Mouse (Mus musculus) adrenal gland, postnatal 36 days (tissue): ENCODE data around the gene Srr. TPM values are rescaled to one million over a fixed set of nuclear protein-coding genes. Genes with fewer than 3 reads are reported as not detected.

Experiments used
- DNase-seq, 2 experiments: peaks; one replicate each; pipeline ENCODE4 v3.0.0; 2021; ENCODE audit warnings: mixed read lengths in 1 of 2
- long read RNA-seq, 2 experiments: library from polyadenylated mRNA; stranded (forward); transcript quantifications; one replicate each; pipeline ENCODE4 v2.0.0; 2021; ENCODE audit warnings: borderline sequencing depth in 2 of 2
- total RNA-seq, 2 experiments: library from RNA; stranded (reverse); gene quantifications; 2 replicates each; pipeline ENCODE4 v1.2.3; 2021

The Srr gene
- total RNA-seq = 10 to 100 TPM; 44.4 to 45.9 TPM
- long read RNA-seq, experiment 1, transcript Srr-201 (9 exons, 3,699 nt) = major isoform, 15 of 27 reads
- long read RNA-seq, experiment 1, partial matches to known transcripts = 0 of 27 reads
- long read RNA-seq, experiment 1, other reads (novel, unspliced or antisense) = 8 of 27 reads
- long read RNA-seq, experiment 2, transcript Srr-201 (9 exons, 3,699 nt) = major isoform, 9 of 13 reads
- long read RNA-seq, experiment 2, partial matches to known transcripts = 1 of 13 reads
- long read RNA-seq, experiment 2, other reads (novel, unspliced or antisense) = 2 of 13 reads

- DNase-seq = peak; percentile 97
Measured at GRCm38 (mm10) chr11:74925577-74926387, at the start of gene Srr, which contains the start of gene Smg6. TSS of gene Srr (minus strand) at chr11:74925948. TSS of gene Smg6 (plus strand) at chr11:74925823.

GRCm38 (mm10) chr11:74974615-74975014 lies 48.9 kb upstream of the Srr start:
- DNase-seq = no peak

- no peak for DNase-seq
Measured at GRCm38 (mm10) chr11:74973290-74974157, 47.8 kb upstream of the Srr start.

- DNase-seq = no peak
Measured at GRCm38 (mm10) chr11:74965516-74965915, 39.8 kb upstream of the Srr start.

- peak in 1 of 2 experiments; percentile 25 for DNase-seq
Measured at GRCm38 (mm10) chr11:74962846-74963407, 37.2 kb upstream of the Srr start.

- no peak for DNase-seq
Measured at GRCm38 (mm10) chr11:74961953-74962352, 36.2 kb upstream of the Srr start.

- no peak for DNase-seq
Measured at GRCm38 (mm10) chr11:74960031-74960551, 34.3 kb upstream of the Srr start.

- DNase-seq = no peak
Measured at GRCm38 (mm10) chr11:74959501-74959900, 33.8 kb upstream of the Srr start.

GRCm38 (mm10) chr11:74957600-74957999 lies 31.9 kb upstream of the Srr start:
- DNase-seq = no peak

- no peak for DNase-seq
Measured at GRCm38 (mm10) chr11:74956006-74956405, 30.3 kb upstream of the Srr start.

- no peak for DNase-seq
Measured at GRCm38 (mm10) chr11:74954901-74955300, 29.2 kb upstream of the Srr start.

- DNase-seq = no peak
Measured at GRCm38 (mm10) chr11:74946348-74946747, 20.6 kb upstream of the Srr start.

GRCm38 (mm10) chr11:74930391-74930790 lies 4.6 kb upstream of the Srr start:
- no peak for DNase-seq

GRCm38 (mm10) chr11:74929111-74929510 lies 3.4 kb upstream of the Srr start:
- DNase-seq = no peak

- DNase-seq = no peak
Measured at GRCm38 (mm10) chr11:74927236-74927725, 1.5 kb upstream of the Srr start.

- peak; percentile 56 to 59 for DNase-seq
Measured at GRCm38 (mm10) chr11:74926388-74927005, 749 bp upstream of the Srr start.

GRCm38 (mm10) chr11:74924149-74924548 lies 1.6 kb downstream of the Srr start:
- DNase-seq = peak; percentile 36 to 40

GRCm38 (mm10) chr11:74919249-74919648 lies 6.5 kb downstream of the Srr start:
- no peak for DNase-seq

- DNase-seq = no peak
Measured at GRCm38 (mm10) chr11:74912492-74912891, 13.3 kb downstream of the Srr start.

- DNase-seq = no peak
Measured at GRCm38 (mm10) chr11:74909978-74910377, 15.8 kb downstream of the Srr start.
